Mouse (Mus musculus): ENCODE measurements at regions not wholly inside any gene's neighbourhood (a gene's known extent, or its start where the extent isn't known, plus 50 kb on each side); places are given as distances from the start of the nearest gene placed in this dataset.
"Not testable (repeated sequence)": the region's sequence is repeated elsewhere in the genome, so short reads cannot be mapped to it uniquely, and the experiment has no call there.

DNA sequence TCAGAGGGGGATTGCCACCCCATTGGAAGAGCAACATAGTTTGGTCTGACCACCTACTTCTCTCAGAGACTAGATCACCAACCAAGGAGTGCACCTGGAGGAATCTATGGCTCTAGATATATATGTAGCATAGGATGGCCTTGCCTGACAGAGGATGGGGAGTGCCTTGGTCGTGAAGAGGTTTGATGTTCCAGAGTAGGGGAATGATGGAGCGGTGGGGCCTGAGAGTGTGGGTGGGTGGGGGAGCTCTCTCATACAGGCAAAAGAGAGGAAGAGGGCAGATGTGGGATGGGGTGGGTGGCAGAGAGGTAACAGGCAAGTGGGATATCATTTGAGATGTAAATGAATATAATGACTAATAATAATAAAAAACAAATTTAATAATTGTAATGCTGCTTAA, 874.0 kb downstream of the Amy2a5 start:
- H3K27me3 ChIP-seq (ENCODE audit: control insufficient read depth, insufficient read depth, low read length) = no peaks in the 10 kb centered on the region
- no peaks in the 10 kb centered on the region for H3K36me3 ChIP-seq (ENCODE audit: control insufficient read depth, insufficient read depth, low read length)
- 77% methylated on average over 2 of the region's 2 CpGs for WGBS
- H3K9ac ChIP-seq (ENCODE audit: low read depth, low read length) = no peak overlapping the region
- DNase-seq (ENCODE audit: extremely low read depth, low read depth, low spot score) = no peak
- H3K4me3 ChIP-seq (ENCODE audit: insufficient read depth, low read depth, low read length) = no peak overlapping the region
- no peaks in the 10 kb centered on the region for H3K4me1 ChIP-seq (ENCODE audit: control insufficient read depth, insufficient read depth, low read length)
- H3K79me2 ChIP-seq (ENCODE audit: control insufficient read depth, insufficient read depth, low read length) = no peaks in the 10 kb centered on the region
- TF ChIP-seq CTCF (IDR thresholded peaks at IDR 0.05; ENCODE audit: low read depth, low read length) = no peak
- no peak for TF ChIP-seq POLR2A (IDR thresholded peaks at IDR 0.05; ENCODE audit: extremely low read depth, insufficient read depth, low read length)
- no peak overlapping the region for H3K27ac ChIP-seq (replicated peaks; ENCODE audit: insufficient read depth, low read depth, low read length)

DNA sequence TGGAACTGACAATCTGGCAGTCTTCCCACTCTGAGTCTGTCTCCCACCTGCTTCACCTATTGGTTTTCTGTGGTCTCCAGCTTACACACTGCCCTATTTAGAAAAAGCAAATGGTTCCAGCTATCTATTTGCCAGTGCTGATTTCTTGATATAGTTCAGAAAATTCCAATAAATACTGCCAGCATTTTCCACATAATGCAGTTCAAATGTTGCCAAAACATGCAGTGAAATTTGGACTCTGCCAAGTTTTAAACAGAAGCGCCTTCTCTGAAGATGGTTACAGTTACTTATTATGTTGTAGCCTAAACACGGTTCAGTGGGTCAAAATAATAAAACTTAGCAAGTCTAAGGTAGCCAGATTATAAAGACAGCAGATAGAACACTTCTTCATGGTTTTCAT, 912.8 kb downstream of the Amy2a5 start:
- H3K4me3 ChIP-seq (ENCODE audit: insufficient read depth, low read depth, low read length) = no peak overlapping the region
- H3K4me1 ChIP-seq (ENCODE audit: control insufficient read depth, insufficient read depth, low read length) = no peaks in the 10 kb centered on the region
- H3K27ac ChIP-seq (replicated peaks; ENCODE audit: insufficient read depth, low read depth, low read length) = no peak overlapping the region
- DNase-seq (ENCODE audit: extremely low read depth, low read depth, low spot score) = peak; percentile 12
- no peaks in the 10 kb centered on the region for H3K36me3 ChIP-seq (ENCODE audit: control insufficient read depth, insufficient read depth, low read length)
- 42% methylated on average over 2 of the region's 2 CpGs for WGBS
- H3K9ac ChIP-seq (ENCODE audit: low read depth, low read length) = no peak overlapping the region
- H3K27me3 ChIP-seq (ENCODE audit: control insufficient read depth, insufficient read depth, low read length) = no peaks in the 10 kb centered on the region
- TF ChIP-seq CTCF (IDR thresholded peaks at IDR 0.05; ENCODE audit: low read depth, low read length) (no peak), POLR2A (IDR thresholded peaks at IDR 0.05; ENCODE audit: extremely low read depth, insufficient read depth, low read length) (no peak)
- H3K79me2 ChIP-seq (ENCODE audit: control insufficient read depth, insufficient read depth, low read length) = no peaks in the 10 kb centered on the region

GRCm38 (mm10) chr3:112331171-112331570, 927.5 kb downstream of the Amy2a5 start:
- no peak for DNase-seq (ENCODE audit: extremely low read depth, low read depth, low spot score)
- Histone ChIP-seq H3K27me3 (ENCODE audit: control insufficient read depth, insufficient read depth, low read length) (no peaks in the 10 kb centered on the region), H3K4me3 (ENCODE audit: insufficient read depth, low read depth, low read length) (no peak overlapping the region), H3K79me2 (ENCODE audit: control insufficient read depth, insufficient read depth, low read length) (no peaks in the 10 kb centered on the region), H3K9ac (ENCODE audit: low read depth, low read length) (no peak overlapping the region), H3K27ac (replicated peaks; ENCODE audit: insufficient read depth, low read depth, low read length) (no peak overlapping the region), H3K4me1 (ENCODE audit: control insufficient read depth, insufficient read depth, low read length) (no peaks in the 10 kb centered on the region), H3K36me3 (ENCODE audit: control insufficient read depth, insufficient read depth, low read length) (no peaks in the 10 kb centered on the region)
- 86% methylated on average over 4 of the region's 4 CpGs for WGBS
- TF ChIP-seq CTCF (IDR thresholded peaks at IDR 0.05; ENCODE audit: low read depth, low read length) (no peak), POLR2A (IDR thresholded peaks at IDR 0.05; ENCODE audit: extremely low read depth, insufficient read depth, low read length) (no peak)

DNA sequence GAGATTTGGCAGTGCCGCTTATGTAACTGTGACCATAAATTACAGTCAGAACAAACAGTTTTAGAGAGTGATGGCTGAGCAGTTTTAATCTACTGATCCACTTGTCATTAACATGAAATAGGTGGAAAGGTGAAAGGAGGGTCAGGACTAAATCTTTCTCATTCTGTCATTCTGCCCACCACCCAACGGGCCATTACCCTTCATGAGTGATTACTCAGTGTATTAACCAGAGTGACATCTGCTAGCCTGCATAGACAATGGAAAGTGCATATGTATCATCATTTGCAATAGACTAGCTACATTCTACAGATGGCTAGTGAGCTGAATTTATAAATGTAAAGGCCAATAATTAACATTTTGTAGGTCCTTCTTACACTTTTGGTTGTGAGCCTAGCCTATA, 933.3 kb downstream of the Amy2a5 start:
- H3K9ac ChIP-seq (ENCODE audit: low read depth, low read length) = no peak overlapping the region
- H3K36me3 ChIP-seq (ENCODE audit: control insufficient read depth, insufficient read depth, low read length) = no peaks in the 10 kb centered on the region
- no peaks in the 10 kb centered on the region for H3K79me2 ChIP-seq (ENCODE audit: control insufficient read depth, insufficient read depth, low read length)
- TF ChIP-seq CTCF (IDR thresholded peaks at IDR 0.05; ENCODE audit: low read depth, low read length) (no peak), POLR2A (IDR thresholded peaks at IDR 0.05; ENCODE audit: extremely low read depth, insufficient read depth, low read length) (no peak)
- H3K4me1 ChIP-seq (ENCODE audit: control insufficient read depth, insufficient read depth, low read length) = no peaks in the 10 kb centered on the region
- H3K27me3 ChIP-seq (ENCODE audit: control insufficient read depth, insufficient read depth, low read length) = no peaks in the 10 kb centered on the region
- no peak for DNase-seq (ENCODE audit: extremely low read depth, low read depth, low spot score)
- no peak overlapping the region for H3K27ac ChIP-seq (replicated peaks; ENCODE audit: insufficient read depth, low read depth, low read length)
- H3K4me3 ChIP-seq (ENCODE audit: insufficient read depth, low read depth, low read length) = no peak overlapping the region
- 79% methylated on average over 2 of the region's 2 CpGs for WGBS

DNA sequence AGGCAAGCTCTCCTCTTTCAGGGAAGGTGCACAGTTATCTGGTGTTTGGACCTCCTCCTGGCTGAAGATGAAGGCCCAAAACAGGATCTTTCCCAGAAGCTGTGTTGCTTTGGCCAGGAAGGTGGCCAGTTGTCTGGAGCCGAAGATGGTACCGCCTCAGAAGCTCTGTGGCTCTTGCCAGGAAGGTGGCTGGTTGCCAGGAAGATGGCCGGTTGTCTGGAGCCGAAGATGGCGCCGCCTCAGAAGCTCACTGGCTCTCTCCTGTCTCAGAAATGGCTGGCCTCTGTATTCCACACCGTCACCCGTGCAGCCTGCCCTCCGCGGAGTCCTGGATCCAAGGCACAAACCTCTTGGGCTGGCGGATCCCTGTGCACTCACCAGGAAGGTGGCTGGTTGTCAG, 937.4 kb downstream of the Amy2a5 start:
- H3K4me3 ChIP-seq (ENCODE audit: insufficient read depth, low read depth, low read length); H3K4me1 ChIP-seq (ENCODE audit: control insufficient read depth, insufficient read depth, low read length); H3K27ac ChIP-seq (replicated peaks; ENCODE audit: insufficient read depth, low read depth, low read length); H3K36me3 ChIP-seq (ENCODE audit: control insufficient read depth, insufficient read depth, low read length); DNase-seq (ENCODE audit: extremely low read depth, low read depth, low spot score); H3K79me2 ChIP-seq (ENCODE audit: control insufficient read depth, insufficient read depth, low read length); H3K9ac ChIP-seq (ENCODE audit: low read depth, low read length); H3K27me3 ChIP-seq (ENCODE audit: control insufficient read depth, insufficient read depth, low read length): not testable (repeated sequence)
- WGBS = 87% methylated on average over 11 of the region's 11 CpGs

GRCm38 (mm10) chr3:112278785-112279430, 979.7 kb downstream of the Amy2a5 start:
- no peaks in the 10 kb centered on the region for H3K79me2 ChIP-seq (ENCODE audit: control insufficient read depth, insufficient read depth, low read length)
- no peaks in the 10 kb centered on the region for H3K36me3 ChIP-seq (ENCODE audit: control insufficient read depth, insufficient read depth, low read length)
- H3K4me1 ChIP-seq (ENCODE audit: control insufficient read depth, insufficient read depth, low read length) = no peaks in the 10 kb centered on the region
- no peak overlapping the region for H3K4me3 ChIP-seq (ENCODE audit: insufficient read depth, low read depth, low read length)
- WGBS = 61% methylated on average over 2 of the region's 2 CpGs
- DNase-seq (ENCODE audit: extremely low read depth, low read depth, low spot score) = no peak
- no peak overlapping the region for H3K27ac ChIP-seq (replicated peaks; ENCODE audit: insufficient read depth, low read depth, low read length)
- H3K27me3 ChIP-seq (ENCODE audit: control insufficient read depth, insufficient read depth, low read length) = no peaks in the 10 kb centered on the region
- no peak for TF ChIP-seq POLR2A (IDR thresholded peaks at IDR 0.05; ENCODE audit: extremely low read depth, insufficient read depth, low read length)
- no peak for TF ChIP-seq CTCF (IDR thresholded peaks at IDR 0.05; ENCODE audit: low read depth, low read length)
- no peak overlapping the region for H3K9ac ChIP-seq (ENCODE audit: low read depth, low read length)
